Mouse (Mus musculus) heart, embryonic 15.5 days (tissue): ENCODE measurements at regions not wholly inside any gene's neighbourhood (a gene's known extent, or its start where the extent isn't known, plus 50 kb on each side); places are given as distances from the start of the nearest gene placed in this dataset. TPM values are rescaled to one million over a fixed set of nuclear protein-coding genes. Genes with fewer than 3 reads are reported as not detected.
"Not testable (repeated sequence)": the region's sequence is repeated elsewhere in the genome, so short reads cannot be mapped to it uniquely, and the experiment has no call there.

Experiments used
- ATAC-seq: fragments of 200-750 bp; cut with Nextera tagmentation; replicated peaks from 2 replicates; pipeline ENCODE4 v1.8.0; 2017; ENCODE audit warnings: low read depth, moderate TSS enrichment; ENCODE audit not compliant: insufficient number of reproducible peaks, insufficient read depth, low FRiP score
- H3K27ac ChIP-seq: fragments of 300-500 bp; sonication (generic); 2 replicates; pipeline ENCODE4 v1.5.1; 2015; ENCODE audit warnings: mild to moderate bottlenecking, inconsistent platforms
- H3K27me3 ChIP-seq: fragments of 300-500 bp; sonication (generic); 2 replicates; pipeline ENCODE4 v1.6.1; 2015; ENCODE audit warnings: inconsistent platforms
- H3K36me3 ChIP-seq: fragments of 300-500 bp; sonication (generic); 2 replicates; pipeline ENCODE4 v1.6.1; 2015; ENCODE audit warnings: mild to moderate bottlenecking, inconsistent platforms
- H3K4me1 ChIP-seq: fragments of 300-500 bp; sonication (generic); replicated peaks from 2 replicates; pipeline ENCODE4 v1.6.1; 2015; ENCODE audit warnings: inconsistent platforms
- H3K4me2 ChIP-seq: fragments of 300-500 bp; sonication (generic); 2 replicates; pipeline ENCODE4 v1.6.1; 2015; ENCODE audit warnings: inconsistent platforms, mild to moderate bottlenecking, moderate library complexity
- H3K4me3 ChIP-seq: fragments of 300-500 bp; sonication (generic); 2 replicates; pipeline ENCODE4 v1.5.1; 2015; ENCODE audit warnings: mild to moderate bottlenecking, inconsistent platforms
- H3K9ac ChIP-seq: fragments of 300-500 bp; sonication (generic); 2 replicates; pipeline ENCODE4 v1.6.1; 2015; ENCODE audit warnings: mild to moderate bottlenecking, inconsistent platforms
- H3K9me3 ChIP-seq: fragments of 300-500 bp; sonication (generic); replicated peaks from 2 replicates; pipeline ENCODE4 v1.6.1; 2016; ENCODE audit warnings: inconsistent platforms
- whole genome bisulfite sequencing: fragments of 180-500 bp; shearing (Covaris S2); methylation state at CpG from one replicate; pipeline ENCODE4 v1.1.7; 2015; ENCODE audit warnings: mixed read lengths; 5-methylcytosine and 5-hydroxymethylcytosine counted together
- microRNA-seq: library from miRNA; unstranded; fragments of <30 nt; microRNA quantifications from one replicate; pipeline ENCODE4, GENCODE M21; 2016

DNA sequence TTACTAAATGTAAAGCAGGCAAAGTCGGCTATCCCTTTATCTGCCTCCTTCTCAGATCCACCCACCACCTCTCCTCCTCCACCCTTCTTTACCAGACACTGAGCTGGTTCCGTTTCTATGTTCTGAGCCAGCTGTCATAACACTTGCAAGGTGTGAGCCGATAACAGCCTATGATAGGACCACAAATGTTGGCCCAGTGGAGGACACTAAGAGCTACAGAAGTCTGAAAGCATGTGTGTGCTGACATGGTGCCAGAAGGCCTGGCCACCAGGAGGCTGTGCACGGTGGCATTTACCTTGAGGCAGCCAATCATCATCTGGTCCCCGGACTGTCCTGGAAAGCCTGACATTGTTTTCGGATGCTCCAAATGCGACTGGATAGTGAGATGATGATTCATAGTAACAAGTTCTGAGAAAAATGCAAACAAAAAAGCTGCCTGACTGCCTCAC lies 63.5 kb upstream of the Max start:
- H3K4me2 ChIP-seq: no peak overlapping the region
- H3K27ac ChIP-seq: no peak overlapping the region
- no peak overlapping the region for H3K4me3 ChIP-seq
- no peak for ATAC-seq
- H3K27me3 ChIP-seq: no peaks in the 10 kb centered on the region
- no peaks in the 10 kb centered on the region for H3K9me3 ChIP-seq
- H3K4me1 ChIP-seq: no peaks in the 10 kb centered on the region
- no peaks in the 10 kb centered on the region for H3K36me3 ChIP-seq
- 50% methylated on average over 7 of the region's 7 CpGs for WGBS
- no peak overlapping the region for H3K9ac ChIP-seq

DNA sequence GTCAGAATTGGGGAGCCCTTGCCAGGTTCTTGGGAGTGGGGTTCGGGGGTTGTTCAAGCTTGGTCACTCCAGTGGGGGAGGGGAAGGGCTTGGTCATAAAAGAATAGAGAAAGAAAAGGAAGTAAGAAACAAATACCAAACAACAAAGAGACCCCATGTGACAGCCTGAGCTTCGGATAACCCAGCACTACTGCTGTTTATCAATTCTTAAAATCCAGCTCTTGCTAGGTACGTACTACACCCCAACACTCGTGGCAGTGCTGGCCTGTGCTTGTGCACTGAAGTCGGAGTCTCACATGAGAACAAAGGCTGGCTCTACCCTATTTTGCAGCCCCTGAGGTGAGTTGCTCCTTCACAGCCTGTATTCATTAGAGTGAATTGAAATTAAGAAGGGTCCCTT lies 60.5 kb upstream of the Max start:
- no peak overlapping the region for H3K4me3 ChIP-seq
- H3K27me3 ChIP-seq: no peaks in the 10 kb centered on the region
- H3K9me3 ChIP-seq: no peaks in the 10 kb centered on the region
- H3K4me1 ChIP-seq: peaks cover 7% of the 10 kb centered on the region
- no peak overlapping the region for H3K4me2 ChIP-seq
- no peak overlapping the region for H3K27ac ChIP-seq
- H3K36me3 ChIP-seq: no peaks in the 10 kb centered on the region
- WGBS: 74% methylated on average over 5 of the region's 5 CpGs
- H3K9ac ChIP-seq: no peak overlapping the region
- no peak for ATAC-seq

DNA sequence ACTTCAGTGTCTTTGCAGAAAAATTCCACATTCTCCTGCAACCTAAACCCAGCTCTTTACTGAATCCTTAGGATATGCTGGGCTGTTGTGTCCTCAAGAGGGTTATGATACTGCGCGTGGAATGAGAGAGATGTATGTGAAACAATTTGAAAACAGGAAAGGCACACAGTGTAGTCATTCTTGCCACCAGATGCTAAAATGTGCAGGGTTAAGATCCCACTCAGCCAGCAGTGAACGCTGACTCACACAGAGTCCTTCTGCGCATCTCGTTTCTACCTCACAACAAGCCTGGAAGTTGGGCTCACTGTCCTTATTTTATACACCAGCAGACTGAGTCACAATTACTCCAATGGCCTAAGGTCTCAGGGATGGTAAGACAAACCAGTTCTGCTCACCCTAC lies 59.9 kb upstream of the Max start:
- Histone ChIP-seq H3K4me1 (peaks cover 7% of the 10 kb centered on the region), H3K9ac (no peak overlapping the region), H3K27me3 (no peaks in the 10 kb centered on the region), H3K4me3 (no peak overlapping the region), H3K36me3 (no peaks in the 10 kb centered on the region), H3K27ac (no peak overlapping the region), H3K9me3 (no peaks in the 10 kb centered on the region), H3K4me2 (no peak overlapping the region)
- 74% methylated on average over 5 of the region's 5 CpGs for WGBS
- no peak for ATAC-seq

DNA sequence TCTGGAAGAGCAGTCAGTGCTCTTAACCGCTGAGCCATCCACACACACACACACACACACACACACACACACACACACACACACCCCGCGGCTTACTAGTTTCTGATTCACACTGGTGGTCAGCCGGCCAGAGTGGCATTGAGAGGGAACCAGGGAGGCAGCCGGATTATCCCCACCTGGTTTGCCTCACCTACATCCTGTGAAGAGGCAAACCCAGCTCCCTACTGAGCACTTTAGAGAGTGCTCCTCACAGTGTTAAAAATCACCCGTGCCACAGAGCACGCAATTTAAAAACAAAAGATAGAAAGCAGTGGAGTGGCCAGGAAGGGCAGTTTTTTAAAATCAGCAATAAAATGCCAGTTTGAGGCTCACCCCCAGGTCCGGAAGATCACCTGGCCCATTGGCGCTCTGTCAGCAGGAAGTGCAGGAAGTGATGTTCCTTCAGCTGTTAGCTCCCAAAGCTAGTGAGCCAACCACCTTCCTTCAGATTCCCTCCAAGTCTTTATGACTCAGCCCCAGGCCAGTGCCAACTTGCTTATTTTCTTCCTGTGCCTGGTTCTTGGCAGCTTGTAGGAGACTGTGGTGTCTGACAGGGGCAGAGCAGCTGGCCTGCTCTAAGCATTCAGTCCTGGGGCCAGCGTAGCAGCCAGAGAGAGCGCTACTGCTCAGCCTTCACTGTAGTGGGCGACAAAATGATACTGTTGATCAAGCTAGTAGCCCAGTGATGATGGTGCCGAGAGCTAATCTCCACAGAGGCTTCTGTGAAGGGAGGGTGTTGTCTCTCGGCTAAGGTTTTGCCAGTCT lies 57.9 kb upstream of the Max start:
- Histone ChIP-seq H3K4me3 (no peak overlapping the region), H3K36me3 (no peaks in the 10 kb centered on the region), H3K27ac (no peak overlapping the region), H3K27me3 (no peaks in the 10 kb centered on the region), H3K9ac (no peak overlapping the region), H3K9me3 (no peaks in the 10 kb centered on the region), H3K4me1 (peaks cover 7% of the 10 kb centered on the region), H3K4me2 (no peak overlapping the region)
- ATAC-seq: peak; percentile 55
- WGBS: 50% methylated on average over 14 of the region's 14 CpGs

DNA sequence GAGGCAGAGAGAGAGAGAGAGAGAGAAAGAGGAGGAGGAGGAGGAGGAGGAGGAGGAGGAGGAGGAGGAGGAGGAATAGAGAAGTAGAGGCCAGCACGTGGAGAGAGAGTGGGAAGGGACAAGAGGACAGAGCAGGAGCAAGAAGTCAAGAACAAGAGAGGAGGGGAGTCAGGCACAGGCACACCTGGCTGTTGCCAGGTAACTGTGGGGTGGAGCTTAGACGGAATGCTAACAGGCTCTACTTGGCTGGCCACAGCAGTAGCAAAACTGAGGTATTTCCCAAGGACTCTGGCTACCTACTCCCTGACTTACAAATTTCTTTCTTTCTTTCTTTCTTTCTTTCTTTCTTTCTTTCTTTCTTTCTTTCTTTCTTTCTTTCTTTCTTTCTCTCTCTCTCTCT lies 57.1 kb upstream of the Max start:
- WGBS: 32% methylated on average over 2 of the region's 2 CpGs
- H3K4me3 ChIP-seq, H3K27me3 ChIP-seq, ATAC-seq, H3K4me2 ChIP-seq, H3K9ac ChIP-seq, H3K4me1 ChIP-seq, H3K9me3 ChIP-seq, H3K36me3 ChIP-seq, H3K27ac ChIP-seq: not testable (repeated sequence)

DNA sequence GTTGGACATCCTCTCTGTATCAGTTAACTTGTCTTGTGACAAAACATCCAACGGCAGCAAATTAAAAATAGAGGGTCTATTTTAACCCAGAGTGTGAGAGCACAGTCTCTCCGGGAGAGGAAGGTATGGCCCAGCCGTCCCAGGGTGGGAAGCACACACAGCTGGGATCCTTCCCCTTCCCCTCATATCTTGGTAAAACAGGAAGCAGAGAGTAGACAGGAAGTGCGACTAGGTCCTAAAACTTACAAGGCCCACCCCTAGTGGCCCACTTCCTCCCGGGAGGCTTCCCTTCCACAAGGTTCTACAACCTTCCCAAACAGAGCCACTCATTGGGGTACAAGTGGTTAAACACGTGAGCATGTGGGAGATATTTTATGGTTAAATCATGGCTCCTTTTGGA lies 56.4 kb upstream of the Max start:
- Histone ChIP-seq H3K9ac (no peak overlapping the region), H3K4me3 (no peak overlapping the region), H3K36me3 (no peaks in the 10 kb centered on the region), H3K27ac (no peak overlapping the region), H3K27me3 (no peaks in the 10 kb centered on the region), H3K4me1 (peaks cover 7% of the 10 kb centered on the region), H3K4me2 (no peak overlapping the region), H3K9me3 (no peaks in the 10 kb centered on the region)
- 53% methylated on average over 6 of the region's 6 CpGs for WGBS
- ATAC-seq: no peak

DNA sequence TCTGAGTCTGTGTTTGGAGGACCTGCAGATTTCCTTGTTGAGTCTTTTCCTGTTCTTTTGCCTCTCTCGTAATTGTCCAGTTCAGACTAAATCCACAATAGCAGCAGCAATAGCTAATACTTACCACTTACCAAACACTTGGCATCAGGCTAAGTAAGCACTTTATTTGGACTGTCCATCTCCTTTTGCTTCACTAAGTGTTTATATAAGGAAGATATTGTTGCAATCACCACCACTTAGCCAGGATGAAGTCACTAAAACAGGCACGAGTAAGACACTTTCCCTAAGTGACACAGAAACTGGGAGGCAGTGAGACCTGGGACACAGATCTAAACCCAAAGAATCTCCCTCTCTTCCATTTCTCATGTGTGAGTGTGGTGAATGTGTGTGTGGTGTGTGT lies 52.9 kb upstream of the Max start:
- ATAC-seq: no peak
- 57% methylated on average over 2 of the region's 2 CpGs for WGBS
- H3K4me2 ChIP-seq: no peak overlapping the region
- H3K4me1 ChIP-seq: peaks cover 2% of the 10 kb centered on the region
- H3K36me3 ChIP-seq: no peaks in the 10 kb centered on the region
- H3K27me3 ChIP-seq: no peaks in the 10 kb centered on the region
- H3K9ac ChIP-seq: no peak overlapping the region
- no peak overlapping the region for H3K27ac ChIP-seq
- no peaks in the 10 kb centered on the region for H3K9me3 ChIP-seq
- H3K4me3 ChIP-seq: no peak overlapping the region

Small RNAs in the stretch of these regions (microRNA-seq; reads per million reads assigned to microRNA genes)
- gene Gm22696: not detected
